In genomic region chr1:165641786-165642771, GRCm38 (mm10) we compare ENCODE assay signal across 8 mouse cellular contexts. TPM values are rescaled to one million over a fixed set of nuclear protein-coding genes. Genes with fewer than 3 reads are reported as not detected.
DNase-seq lines count a peak whose midpoint lies in the region; ATAC-seq lines count a peak whose summit lies in the region.

No protein-coding gene starts in this region.

- ATAC-seq in forebrain, embryonic 15.5 days (replicated peaks), result peak; percentile 83
- ATAC-seq in neural tube, embryonic 14.5 days (ENCODE audit: low read depth), result peak; percentile 86

- H3K4me3 ChIP-seq in forebrain, embryonic 15.5 days, result peak overlapping the region; percentile 91
- peak overlapping the region; percentile 82 for H3K4me3 ChIP-seq in neural tube, embryonic 14.5 days (ENCODE audit: low read depth, low read length)

- WGBS in forebrain, embryonic 15.5 days, result under 1% methylated on average over 75 of the region's 75 CpGs
- WGBS in neural tube, embryonic 14.5 days, result under 1% methylated on average over 75 of the region's 75 CpGs

- H3K4me2 ChIP-seq in forebrain, embryonic 15.5 days (replicated peaks), result peak overlapping the region; percentile 46
- peak overlapping the region; percentile 44 for H3K4me2 ChIP-seq in neural tube, embryonic 14.5 days (ENCODE audit: low read depth, low read length)

- peak overlapping the region; percentile 97 for H3K27ac ChIP-seq in forebrain, embryonic 15.5 days (replicated peaks)
- peak overlapping the region; percentile 93 for H3K27ac ChIP-seq in neural tube, embryonic 14.5 days (ENCODE audit: low read depth, low read length)

- H3K4me1 ChIP-seq in forebrain, embryonic 15.5 days, result no peaks in the 10 kb centered on the region; the same call in 1 of the 2 replicates
- H3K4me1 ChIP-seq in neural tube, embryonic 14.5 days (ENCODE audit: control insufficient read depth, insufficient read depth, low read length), result no peaks in the 10 kb centered on the region

- intact Hi-C loops in heart, postnatal 25 days (cut with DNase I), result loop anchor here (2.0 to 5.0 kb wide), 2 partner anchors 57 to 185 kb away; no protein-coding TSS in a partner anchor

- H3K27me3 ChIP-seq in forebrain, embryonic 15.5 days, result no peaks in the 10 kb centered on the region
- H3K27me3 ChIP-seq in neural tube, embryonic 14.5 days (ENCODE audit: control insufficient read depth, insufficient read depth, low read length), result no peaks in the 10 kb centered on the region

- DNase-seq in ES-CJ7 (ENCODE audit: low read depth, low spot score), result peak; percentile 86
- DNase-seq in cerebellum, adult 11-12 months, result peak; percentile 89
- peak; percentile 81 for DNase-seq in heart, postnatal 25 days (ENCODE audit: low spot score)
- DNase-seq in layer of hippocampus, adult 18-20 months (ENCODE audit: low spot score in 2 of 2), result peak; percentile 90 to 95
- peak; percentile 90 to 93 for DNase-seq in lung, adult 18-20 months
- DNase-seq in testis, postnatal 10 days (ENCODE audit: low spot score), result peak; percentile 96

- no peaks in the 10 kb centered on the region for H3K9me3 ChIP-seq in forebrain, embryonic 15.5 days
- H3K9me3 ChIP-seq in neural tube, embryonic 14.5 days (ENCODE audit: control insufficient read depth, low read length), result no peaks in the 10 kb centered on the region

- H3K9ac ChIP-seq in forebrain, embryonic 15.5 days (replicated peaks), result peak overlapping the region; percentile 90
- peak overlapping the region; percentile 90 for H3K9ac ChIP-seq in neural tube, embryonic 14.5 days (replicated peaks; ENCODE audit: low read depth, low read length)

- H3K36me3 ChIP-seq in forebrain, embryonic 15.5 days, result no peaks in the 10 kb centered on the region
- no peaks in the 10 kb centered on the region for H3K36me3 ChIP-seq in neural tube, embryonic 14.5 days (ENCODE audit: control insufficient read depth, insufficient read depth, low read length)

RNA-seq across cellular contexts. Expression of gene Mpzl1, which starts 7.7 kb away (rescaled TPM):
- 144 and 146 TPM in 2 replicates for polyA plus RNA-seq in forebrain, embryonic 15.5 days (2015; fragmentation: Nextera tagmentation; extraction: Ambion mirVana)
- total RNA-seq in heart, postnatal 25 days (2021), result 10 to 100 TPM; 20.8 to 20.9 TPM
- total RNA-seq in layer of hippocampus, adult 18-20 months (2021), result 10 to 100 TPM; 28.4 to 31.0 TPM
- polyA plus RNA-seq in neural tube, embryonic 14.5 days (2014; fragmentation: Nextera tagmentation; extraction: Ambion mirVana), result 155 and 182 TPM in 2 replicates

Comparison
In these comparisons a context has a peak if more than half of its experiments do, and no peak if none do; other contexts are left out.
1. Peak in every context shown above with its lines: DNase-seq, ATAC-seq, H3K4me3 ChIP-seq and H3K27ac ChIP-seq.